Mouse (Mus musculus) liver, postnatal 0 days (tissue): ENCODE results near the gene Adgrf3. TPM values are rescaled to one million over a fixed set of nuclear protein-coding genes. Genes with fewer than 3 reads are reported as not detected.

ENCODE experiments used
- ATAC-seq: fragments of 200-750 bp; cut with Nextera tagmentation; 2 replicates; pipeline ENCODE4 v1.8.0; 2017; ENCODE audit warnings: mild to moderate bottlenecking, moderate library complexity
- DNase-seq: peaks from one replicate; pipeline ENCODE4 v3.0.0-alpha.2; 2016
- H3K27ac ChIP-seq: fragments of 300-500 bp; sonication (generic); 2 replicates; pipeline ENCODE4 v1.5.1; 2014; ENCODE audit warnings: antibody characterized with exemption, moderate library complexity, mild to moderate bottlenecking, low read depth
- H3K27me3 ChIP-seq: fragments of 300-500 bp; sonication (generic); 2 replicates; pipeline ENCODE4 v1.6.1; 2014; ENCODE audit warnings: low read length, control low read depth, mixed read lengths; ENCODE audit not compliant: insufficient read depth
- H3K36me3 ChIP-seq: fragments of 300-500 bp; sonication (generic); replicated peaks from 2 replicates; pipeline ENCODE4 v1.6.1; 2014; ENCODE audit warnings: mild to moderate bottlenecking, control low read depth, low read length, moderate library complexity, mixed read lengths; ENCODE audit not compliant: insufficient read depth
- H3K4me1 ChIP-seq: fragments of 300-500 bp; sonication (generic); 2 replicates; pipeline ENCODE4 v1.6.1; 2014; ENCODE audit warnings: antibody characterized with exemption, mild to moderate bottlenecking, control low read depth; ENCODE audit not compliant: insufficient read depth
- H3K4me2 ChIP-seq: fragments of 300-500 bp; sonication (generic); 2 replicates; pipeline ENCODE4 v1.6.1; 2014; ENCODE audit warnings: low read depth, mild to moderate bottlenecking, low read length, moderate library complexity, mixed read lengths
- H3K4me3 ChIP-seq: fragments of 300-500 bp; sonication (generic); 2 replicates; pipeline ENCODE4 v1.5.1; 2014; ENCODE audit warnings: low read depth, low read length
- H3K9ac ChIP-seq: fragments of 300-500 bp; sonication (generic); replicated peaks from 2 replicates; pipeline ENCODE4 v1.6.1; 2014; ENCODE audit warnings: mild to moderate bottlenecking, moderate library complexity
- H3K9me3 ChIP-seq: fragments of 300-500 bp; sonication (generic); 2 replicates; pipeline ENCODE4 v1.6.1; 2016; ENCODE audit warnings: mild to moderate bottlenecking, control low read depth, low read length, mixed read lengths
- CTCF ChIP-seq: sonication (generic); IDR thresholded peaks from 2 replicates; pipeline ENCODE4 v1.5.1; 2016; ENCODE audit warnings: antibody characterized with exemption, low read depth
- EP300 ChIP-seq: IDR thresholded peaks from 2 replicates; pipeline ENCODE4 v1.6.1; 2016; ENCODE audit warnings: antibody characterized with exemption, low read depth, mild to moderate bottlenecking
- WGBS: fragments of 180-500 bp; shearing (Covaris S2); extraction: QIAGEN DNeasy Blood & Tissue Kit; methylation state at CpG from one replicate; pipeline ENCODE4 v1.1.7; 2014; ENCODE audit not compliant: insufficient replicate concordance; 5-methylcytosine and 5-hydroxymethylcytosine counted together
- polyA plus RNA-seq: library from polyadenylated mRNA; unstranded; fragments of >200 nt; fragmentation: Nextera tagmentation; extraction: Ambion mirVana; gene quantifications from 2 replicates; pipeline ENCODE4 v1.2.1, GENCODE M21; 2015

The Adgrf3 gene
- polyA plus RNA-seq, 1 experiment from 2014 or later = not detected

- Histone ChIP-seq H3K4me2 (no peak overlapping the region), H3K27ac (no peak overlapping the region), H3K4me3 (no peak overlapping the region), H3K9ac (no peak overlapping the region), H3K4me1 (no peaks in the 10 kb centered on the region), H3K9me3 (no peaks in the 10 kb centered on the region), H3K36me3 (no peaks in the 10 kb centered on the region), H3K27me3 (no peaks in the 10 kb centered on the region)
- DNase-seq (peak; percentile 55), ATAC-seq (no peak)
- 54% methylated on average over 6 of the region's 6 CpGs for WGBS
- TF ChIP-seq CTCF = peak; percentile 77
- TF ChIP-seq EP300 = no peak
Measured at GRCm38 (mm10) chr5:30207276-30207675, 1.8 kb upstream of the Adgrf3 start.

- Histone ChIP-seq H3K36me3 (no peaks in the 10 kb centered on the region), H3K27ac (no peak overlapping the region), H3K9me3 (no peaks in the 10 kb centered on the region), H3K4me2 (no peak overlapping the region), H3K4me3 (no peak overlapping the region), H3K27me3 (no peaks in the 10 kb centered on the region), H3K4me1 (no peaks in the 10 kb centered on the region), H3K9ac (no peak overlapping the region)
- TF ChIP-seq CTCF = no peak
- TF ChIP-seq EP300 = no peak
- no peak for ATAC-seq
- DNase-seq = no peak
- 78% methylated on average over 3 of the region's 3 CpGs for WGBS
Measured at GRCm38 (mm10) chr5:30205034-30205433, 488 bp downstream of the Adgrf3 start.

DNA sequence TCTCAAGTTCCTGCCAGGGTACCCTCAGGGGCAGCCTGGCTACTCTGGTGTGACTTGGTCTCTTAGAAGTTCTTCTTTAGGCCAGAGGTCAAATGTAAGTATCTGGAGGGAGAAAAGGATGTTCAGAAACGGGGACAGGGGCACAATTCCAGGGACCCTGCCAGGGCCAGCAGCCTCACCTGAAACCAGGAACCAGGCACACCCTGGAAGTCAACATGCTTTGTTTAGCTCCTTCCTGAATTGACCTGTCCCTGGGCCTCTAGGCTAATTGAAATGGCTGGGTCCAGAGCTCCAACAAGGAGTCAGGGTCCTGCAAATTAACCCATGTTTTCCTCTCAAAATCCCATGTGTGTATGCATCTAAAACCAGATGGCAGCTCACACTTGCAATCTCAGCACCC is 1.1 kb downstream of the Adgrf3 start:
- no peak overlapping the region for H3K4me3 ChIP-seq
- no peaks in the 10 kb centered on the region for H3K4me1 ChIP-seq
- WGBS = 60% methylated on average over 1 of the region's 1 CpGs
- H3K27me3 ChIP-seq = no peaks in the 10 kb centered on the region
- H3K9ac ChIP-seq = no peak overlapping the region
- H3K36me3 ChIP-seq = no peaks in the 10 kb centered on the region
- ATAC-seq = no peak
- no peak overlapping the region for H3K4me2 ChIP-seq
- H3K27ac ChIP-seq = no peak overlapping the region
- DNase-seq = no peak
- TF ChIP-seq EP300 = no peak
- TF ChIP-seq CTCF = no peak
- no peaks in the 10 kb centered on the region for H3K9me3 ChIP-seq

DNA sequence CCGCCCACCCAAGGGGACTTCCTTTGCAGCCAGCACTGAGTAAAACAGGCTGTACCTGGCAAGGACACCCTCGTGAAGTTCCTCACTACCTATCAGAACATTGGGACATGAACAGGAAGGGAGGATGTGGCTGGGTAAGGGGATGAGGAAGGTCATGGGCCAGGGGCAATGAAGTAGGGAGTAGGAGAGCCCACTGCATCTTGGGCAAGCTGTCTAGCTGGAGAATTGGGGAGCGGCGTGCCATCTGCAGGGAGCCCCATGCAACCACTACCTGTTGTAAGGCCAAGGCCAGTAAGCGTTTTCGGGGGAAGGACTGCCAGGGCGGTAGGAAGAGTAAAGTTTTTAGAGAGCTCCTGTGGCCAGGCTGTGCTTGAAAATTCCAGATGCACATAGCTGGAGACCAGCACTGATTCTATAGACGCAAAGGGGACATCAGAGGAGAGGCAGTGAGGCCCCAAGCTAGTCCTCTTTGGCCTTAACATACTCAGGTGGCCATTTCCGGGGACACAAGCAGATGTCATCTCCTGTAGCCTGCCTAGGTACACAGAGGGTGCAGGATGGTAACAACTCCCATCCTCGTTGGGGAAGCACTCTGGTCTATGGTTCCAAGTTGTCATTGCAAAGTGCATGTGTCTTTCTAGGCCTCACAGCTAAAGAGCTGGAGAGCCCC is 2.2 kb downstream of the Adgrf3 start:
- H3K9me3 ChIP-seq = no peaks in the 10 kb centered on the region
- H3K27me3 ChIP-seq = no peaks in the 10 kb centered on the region
- no peak overlapping the region for H3K9ac ChIP-seq
- H3K36me3 ChIP-seq = no peaks in the 10 kb centered on the region
- no peak overlapping the region for H3K27ac ChIP-seq
- H3K4me1 ChIP-seq = no peaks in the 10 kb centered on the region
- DNase-seq (no peak), ATAC-seq (no peak)
- H3K4me3 ChIP-seq = no peak overlapping the region
- 66% methylated on average over 10 of the region's 10 CpGs for WGBS
- no peak overlapping the region for H3K4me2 ChIP-seq
- TF ChIP-seq CTCF (no peak), EP300 (no peak)

- TF ChIP-seq EP300 = no peak
- Histone ChIP-seq H3K9me3 (no peaks in the 10 kb centered on the region), H3K27me3 (no peaks in the 10 kb centered on the region), H3K4me3 (no peak overlapping the region), H3K4me2 (no peak overlapping the region), H3K9ac (no peak overlapping the region), H3K36me3 (no peaks in the 10 kb centered on the region), H3K27ac (no peak overlapping the region), H3K4me1 (no peaks in the 10 kb centered on the region)
- WGBS = 69% methylated on average over 7 of the region's 7 CpGs
- no peak for DNase-seq
- no peak for ATAC-seq
Measured at GRCm38 (mm10) chr5:30202221-30202620, 3.3 kb downstream of the Adgrf3 start.

- Histone ChIP-seq H3K4me1 (no peaks in the 10 kb centered on the region), H3K9me3 (no peaks in the 10 kb centered on the region), H3K9ac (no peak overlapping the region), H3K27me3 (no peaks in the 10 kb centered on the region), H3K36me3 (no peaks in the 10 kb centered on the region), H3K4me2 (no peak overlapping the region), H3K4me3 (no peak overlapping the region), H3K27ac (no peak overlapping the region)
- TF ChIP-seq EP300 (no peak), CTCF (peak; percentile 79)
- WGBS = 32% methylated on average over 5 of the region's 5 CpGs
- ATAC-seq (peak; percentile 52), DNase-seq (peak; percentile 39)
Measured at GRCm38 (mm10) chr5:30201521-30201920, 4.0 kb downstream of the Adgrf3 start.
